Mouse (Mus musculus): ENCODE data around the gene Ykt6. TPM values are rescaled to one million over a fixed set of nuclear protein-coding genes. Genes with fewer than 3 reads are reported as not detected.

Gene Ykt6
- polyA plus RNA-seq, 1 experiment = 30.8 TPM

GRCm38 (mm10) chr11:5994212-5994611 lies 38.7 kb downstream of the Ykt6 start:
- Histone ChIP-seq H3K27ac (ENCODE audit: control insufficient read depth, insufficient read depth, low read depth, low read length, poor library complexity) (no peak overlapping the region), H3K4me1 (ENCODE audit: control insufficient read depth, insufficient read depth, low read length) (no peaks in the 10 kb centered on the region; the same call in 1 of the 2 replicates), H3K4me3 (replicated peaks; ENCODE audit: control insufficient read depth, low read depth, low read length) (no peak overlapping the region)
- WGBS = 93% methylated on average over 5 of the region's 5 CpGs
- TF ChIP-seq POLR2A (IDR thresholded peaks at IDR 0.05; ENCODE audit: borderline replicate concordance, control insufficient read depth, low read depth, low read length) (no peak), CTCF (IDR thresholded peaks at IDR 0.05; ENCODE audit: control insufficient read depth, insufficient read depth, low read length) (no peak)

- no peak overlapping the region for H3K4me3 ChIP-seq (replicated peaks; ENCODE audit: control insufficient read depth, low read depth, low read length)
- TF ChIP-seq CTCF (IDR thresholded peaks at IDR 0.05; ENCODE audit: control insufficient read depth, insufficient read depth, low read length) (no peak), POLR2A (IDR thresholded peaks at IDR 0.05; ENCODE audit: borderline replicate concordance, control insufficient read depth, low read depth, low read length) (no peak)
- no peak overlapping the region for H3K27ac ChIP-seq (ENCODE audit: control insufficient read depth, insufficient read depth, low read depth, low read length, poor library complexity)
- H3K4me1 ChIP-seq (ENCODE audit: control insufficient read depth, insufficient read depth, low read length) = peaks cover 3% of the 10 kb centered on the region; the same call in 1 of the 2 replicates
- WGBS = 89% methylated on average over 3 of the region's 3 CpGs
Measured at GRCm38 (mm10) chr11:5994880-5995279, 39.4 kb downstream of the Ykt6 start.

GRCm38 (mm10) chr11:5995989-5996388 lies 40.5 kb downstream of the Ykt6 start:
- Histone ChIP-seq H3K4me1 (ENCODE audit: control insufficient read depth, insufficient read depth, low read length) (peaks cover 8% of the 10 kb centered on the region), H3K27ac (ENCODE audit: control insufficient read depth, insufficient read depth, low read depth, low read length, poor library complexity) (no peak overlapping the region), H3K4me3 (replicated peaks; ENCODE audit: control insufficient read depth, low read depth, low read length) (no peak overlapping the region)
- 15% methylated on average over 8 of the region's 8 CpGs for WGBS
- TF ChIP-seq CTCF (IDR thresholded peaks at IDR 0.05; ENCODE audit: control insufficient read depth, insufficient read depth, low read length) = peak; percentile 93
- no peak for TF ChIP-seq POLR2A (IDR thresholded peaks at IDR 0.05; ENCODE audit: borderline replicate concordance, control insufficient read depth, low read depth, low read length)

- H3K4me3 ChIP-seq (replicated peaks; ENCODE audit: control insufficient read depth, low read depth, low read length) = no peak overlapping the region
- no peak overlapping the region for H3K27ac ChIP-seq (ENCODE audit: control insufficient read depth, insufficient read depth, low read depth, low read length, poor library complexity)
- WGBS = 75% methylated on average over 2 of the region's 2 CpGs
- TF ChIP-seq CTCF (IDR thresholded peaks at IDR 0.05; ENCODE audit: control insufficient read depth, insufficient read depth, low read length) = no peak
- TF ChIP-seq POLR2A (IDR thresholded peaks at IDR 0.05; ENCODE audit: borderline replicate concordance, control insufficient read depth, low read depth, low read length) = no peak
- peaks cover 9% of the 10 kb centered on the region for H3K4me1 ChIP-seq (ENCODE audit: control insufficient read depth, insufficient read depth, low read length)
Measured at GRCm38 (mm10) chr11:5998472-5998871, 43.0 kb downstream of the Ykt6 start.

- H3K27ac ChIP-seq (ENCODE audit: control insufficient read depth, insufficient read depth, low read depth, low read length, poor library complexity) = peak overlapping the region; percentile 74
- WGBS = 2% methylated on average over 8 of the region's 8 CpGs
- TF ChIP-seq CTCF (IDR thresholded peaks at IDR 0.05; ENCODE audit: control insufficient read depth, insufficient read depth, low read length) = no peak
- TF ChIP-seq POLR2A (IDR thresholded peaks at IDR 0.05; ENCODE audit: borderline replicate concordance, control insufficient read depth, low read depth, low read length) = no peak
- H3K4me1 ChIP-seq (ENCODE audit: control insufficient read depth, insufficient read depth, low read length) = peaks cover 9% of the 10 kb centered on the region
- no peak overlapping the region for H3K4me3 ChIP-seq (replicated peaks; ENCODE audit: control insufficient read depth, low read depth, low read length)
Measured at GRCm38 (mm10) chr11:5999832-6000771, 44.6 kb downstream of the Ykt6 start.

- H3K27ac ChIP-seq (ENCODE audit: control insufficient read depth, insufficient read depth, low read depth, low read length, poor library complexity) = peak overlapping the region; percentile 17; the same call in 1 of the 2 replicates
- no peak overlapping the region for H3K4me3 ChIP-seq (replicated peaks; ENCODE audit: control insufficient read depth, low read depth, low read length)
- H3K4me1 ChIP-seq (ENCODE audit: control insufficient read depth, insufficient read depth, low read length) = peaks cover 9% of the 10 kb centered on the region
- TF ChIP-seq POLR2A (IDR thresholded peaks at IDR 0.05; ENCODE audit: borderline replicate concordance, control insufficient read depth, low read depth, low read length) = no peak
- no peak for TF ChIP-seq CTCF (IDR thresholded peaks at IDR 0.05; ENCODE audit: control insufficient read depth, insufficient read depth, low read length)
- WGBS = 69% methylated on average over 14 of the region's 14 CpGs
Measured at GRCm38 (mm10) chr11:6000961-6001682, 45.6 kb downstream of the Ykt6 start.

GRCm38 (mm10) chr11:6001981-6002649 lies 46.6 kb downstream of the Ykt6 start:
- peaks cover 9% of the 10 kb centered on the region for H3K4me1 ChIP-seq (ENCODE audit: control insufficient read depth, insufficient read depth, low read length)
- WGBS = 79% methylated on average over 9 of the region's 9 CpGs
- H3K27ac ChIP-seq (ENCODE audit: control insufficient read depth, insufficient read depth, low read depth, low read length, poor library complexity) = no peak overlapping the region
- no peak for TF ChIP-seq CTCF (IDR thresholded peaks at IDR 0.05; ENCODE audit: control insufficient read depth, insufficient read depth, low read length)
- TF ChIP-seq POLR2A (IDR thresholded peaks at IDR 0.05; ENCODE audit: borderline replicate concordance, control insufficient read depth, low read depth, low read length) = no peak
- no peak overlapping the region for H3K4me3 ChIP-seq (replicated peaks; ENCODE audit: control insufficient read depth, low read depth, low read length)

Measured in bone marrow, adult 2 months (tissue).